Mouse (Mus musculus) heart, adult 2 months (tissue): ENCODE measurements around the gene Ddx46. TPM values are rescaled to one million over a fixed set of nuclear protein-coding genes. Genes with fewer than 3 reads are reported as not detected.
"Not testable (repeated sequence)": the region's sequence is repeated elsewhere in the genome, so short reads cannot be mapped to it uniquely, and the experiment has no call there.

Experiments used
- DNase-seq, 2 experiments: peaks; one replicate each; pipeline ENCODE4 v3.0.0; 2021
- H3K27ac ChIP-seq: fragments of 200-600 bp; 2 replicates; pipeline ENCODE4 v1.8.1; 2022
- H3K27me3 ChIP-seq: fragments of 200-500 bp; 2 replicates; pipeline ENCODE4 v1.6.1; 2012; ENCODE audit warnings: mild to moderate bottlenecking, low read length, inconsistent platforms, mixed read lengths; ENCODE audit not compliant: control insufficient read depth, insufficient read depth
- H3K36me3 ChIP-seq: fragments of 200-500 bp; 2 replicates; pipeline ENCODE4 v1.6.1; 2012; ENCODE audit warnings: low read length, inconsistent platforms; ENCODE audit not compliant: control insufficient read depth, insufficient read depth
- H3K4me1 ChIP-seq: fragments of 200-500 bp; 2 replicates; pipeline ENCODE4 v1.6.1; 2011; ENCODE audit warnings: low read length; ENCODE audit not compliant: control insufficient read depth, insufficient read depth
- H3K4me3 ChIP-seq: fragments of 200-600 bp; 2 replicates; pipeline ENCODE4 v1.8.1; 2022
- H3K79me2 ChIP-seq: fragments of 200-500 bp; replicated peaks from 2 replicates; pipeline ENCODE4 v1.6.1; 2012; ENCODE audit warnings: mild to moderate bottlenecking, inconsistent platforms, low read length, moderate library complexity, mixed read lengths; ENCODE audit not compliant: control insufficient read depth, insufficient read depth
- H3K9ac ChIP-seq: fragments of 200-500 bp; 2 replicates; pipeline ENCODE4 v1.6.1; 2012; ENCODE audit warnings: low read depth, mild to moderate bottlenecking, control low read depth, inconsistent platforms, low read length, mixed read lengths
- CTCF ChIP-seq: fragments of 200-600 bp; IDR thresholded peaks from 2 replicates; pipeline ENCODE4 v1.8.1; 2022; ENCODE audit warnings: antibody characterized with exemption, mild to moderate bottlenecking, moderate library complexity
- EP300 ChIP-seq: fragments of 200-500 bp; IDR thresholded peaks from 2 replicates; pipeline ENCODE4 v1.6.1; 2011; ENCODE audit warnings: low read depth, low read length, control low read depth; ENCODE audit not compliant: insufficient read depth
- POLR2A ChIP-seq: fragments of 200-500 bp; IDR thresholded peaks from 2 replicates; pipeline ENCODE4 v1.6.1; 2011; ENCODE audit warnings: mild to moderate bottlenecking, low read depth, low read length, control low read depth; ENCODE audit not compliant: insufficient read depth
- WGBS: fragments of 180-500 bp; shearing (Covaris S2); methylation state at CpG from one replicate; pipeline ENCODE4 v1.1.7; 2018; 5-methylcytosine and 5-hydroxymethylcytosine counted together
- intact Hi-C: fragments of 180-260 bp; cut with DNase I; formaldehyde crosslinking; loops from one replicate; pipeline ENCODE4 v1.15.1; 2025
- polyA plus RNA-seq: library from polyadenylated mRNA; depleted of rRNA; stranded (reverse); fragments of >200 nt; gene quantifications from 2 replicates; pipeline ENCODE4 v1.2.3, GENCODE M21; 2012
- total RNA-seq, 2 experiments: library from RNA; stranded (reverse); gene quantifications; 2 replicates each; pipeline ENCODE4 v1.2.3; 2021

Gene Ddx46
- total and polyA plus RNA-seq, 3 experiments: 7.9 to 21.1 (median 20.8) TPM

DNA sequence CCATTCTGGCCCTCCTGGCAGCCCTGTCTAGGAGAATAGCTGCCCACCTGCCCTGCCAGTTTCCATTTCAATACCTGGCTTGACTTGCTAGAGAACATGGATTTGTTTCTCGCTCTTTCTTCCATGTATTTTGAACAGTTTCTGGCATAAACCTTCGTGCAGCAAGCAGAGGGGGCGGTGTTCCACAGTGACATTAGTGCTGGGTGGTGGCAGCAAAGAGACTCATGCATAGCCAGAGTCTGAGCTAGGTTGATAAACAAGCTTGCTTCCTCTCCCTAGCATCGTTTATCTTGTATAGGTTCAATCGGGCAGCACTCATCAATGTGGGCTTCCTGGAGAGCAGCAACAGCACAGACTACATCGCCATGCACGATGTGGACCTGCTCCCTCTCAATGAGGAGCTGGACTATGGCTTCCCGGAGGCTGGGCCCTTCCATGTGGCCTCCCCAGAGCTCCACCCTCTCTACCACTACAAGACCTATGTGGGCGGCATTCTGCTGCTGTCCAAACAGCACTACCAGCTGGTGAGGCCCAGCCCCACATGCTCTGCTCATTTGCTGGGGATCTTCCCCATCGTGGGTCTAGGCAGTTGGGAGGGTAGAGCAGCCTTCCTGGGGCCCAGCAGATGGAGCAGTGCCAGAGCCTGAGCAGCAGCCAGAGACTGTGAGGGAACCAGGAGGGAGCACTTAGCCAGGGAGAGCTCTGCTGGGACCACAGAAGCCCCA, 27.8 kb upstream of the Ddx46 start:
- DNase-seq: no peak
- H3K9ac ChIP-seq: no peak overlapping the region
- no peaks in the 10 kb centered on the region for H3K27me3 ChIP-seq
- H3K36me3 ChIP-seq: no peaks in the 10 kb centered on the region
- H3K4me3 ChIP-seq: no peak overlapping the region
- H3K27ac ChIP-seq: no peak overlapping the region
- intact Hi-C loops: no loop called here
- TF ChIP-seq CTCF (no peak), EP300 (no peak), POLR2A (no peak)
- H3K4me1 ChIP-seq: peaks cover 2% of the 10 kb centered on the region; the same call in 1 of the 2 replicates
- WGBS: 81% methylated on average over 10 of the region's 10 CpGs
- H3K79me2 ChIP-seq: no peaks in the 10 kb centered on the region

DNA sequence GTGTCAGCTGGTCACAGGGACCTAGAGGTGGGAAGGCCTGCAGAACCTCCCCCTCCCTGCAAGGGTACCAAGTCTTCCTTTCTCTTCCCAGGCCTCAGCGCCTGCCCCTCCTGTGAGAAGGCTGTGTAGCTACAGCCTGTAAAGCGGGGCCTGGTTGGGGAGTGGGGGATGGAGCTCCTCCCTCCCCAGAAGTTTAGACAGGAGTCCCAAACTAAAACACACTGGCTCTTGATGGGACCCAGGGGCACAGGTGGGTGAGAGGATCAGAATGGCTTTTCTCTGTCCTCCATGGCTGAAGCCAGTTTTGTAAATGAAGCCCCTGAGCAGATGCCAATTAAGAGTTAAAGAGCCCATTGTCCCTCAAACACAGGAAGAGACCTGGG, 27.2 kb upstream of the Ddx46 start:
- no peak overlapping the region for H3K27ac ChIP-seq
- WGBS: 91% methylated on average over 2 of the region's 2 CpGs
- TF ChIP-seq EP300: no peak
- TF ChIP-seq CTCF: no peak
- TF ChIP-seq POLR2A: no peak

DNA sequence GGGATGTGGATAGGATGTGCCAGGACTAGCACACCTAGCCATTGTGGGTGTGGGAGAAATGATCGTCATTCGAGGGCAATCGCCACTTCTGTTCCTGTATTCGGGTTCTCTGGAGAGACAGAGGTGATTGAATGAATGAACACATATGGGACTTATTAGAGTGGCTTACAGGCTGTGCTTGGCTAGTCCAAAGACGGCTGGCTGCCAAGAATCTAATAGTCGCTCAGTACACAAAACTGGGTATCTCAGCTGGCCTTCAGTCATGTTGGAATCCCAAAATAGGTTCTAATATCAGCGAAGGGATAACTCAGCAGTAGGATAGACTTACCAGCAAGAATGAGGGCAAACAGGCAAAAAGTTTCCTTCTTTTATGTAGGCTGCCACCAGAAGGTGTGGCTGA, 22.8 kb upstream of the Ddx46 start:
- TF ChIP-seq EP300 (no peak), CTCF (no peak), POLR2A (no peak)
- Histone ChIP-seq H3K79me2 (no peaks in the 10 kb centered on the region), H3K36me3 (no peaks in the 10 kb centered on the region), H3K27me3 (no peaks in the 10 kb centered on the region), H3K4me1 (peaks cover 2% of the 10 kb centered on the region; the same call in 1 of the 2 replicates), H3K4me3 (no peak overlapping the region), H3K27ac (no peak overlapping the region), H3K9ac (no peak overlapping the region)
- no peak for DNase-seq
- intact Hi-C loops: no loop called here
- 63% methylated on average over 7 of the region's 7 CpGs for WGBS

More for the DNA sequence above, 27.2 kb upstream of the Ddx46 start:
- no peak for DNase-seq
- Histone ChIP-seq H3K4me3 (no peak overlapping the region), H3K27me3 (no peaks in the 10 kb centered on the region), H3K36me3 (no peaks in the 10 kb centered on the region), H3K79me2 (no peaks in the 10 kb centered on the region), H3K9ac (no peak overlapping the region), H3K4me1 (peaks cover 2% of the 10 kb centered on the region; the same call in 1 of the 2 replicates)
- intact Hi-C loops: no loop called here

DNA sequence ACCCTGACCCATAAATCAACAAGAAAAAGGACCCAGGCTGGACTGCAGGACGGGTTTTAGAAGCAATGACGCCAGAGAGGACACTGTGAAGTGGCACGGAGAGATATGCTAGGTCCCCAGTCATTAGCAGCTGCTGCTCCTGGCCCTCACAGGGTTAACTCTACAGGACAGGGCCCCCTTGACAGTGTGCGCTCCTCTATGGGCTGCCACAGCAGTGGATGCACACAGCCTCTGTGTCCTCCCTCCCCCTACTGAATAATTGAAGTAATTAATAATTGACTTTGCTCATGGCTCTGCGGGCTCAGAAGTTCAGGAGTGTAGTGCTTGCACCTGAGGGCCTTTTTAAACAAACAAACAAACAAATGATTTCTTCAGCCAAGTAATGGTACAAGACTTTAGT, 21.4 kb upstream of the Ddx46 start:
- Histone ChIP-seq H3K36me3 (no peaks in the 10 kb centered on the region), H3K27me3 (no peaks in the 10 kb centered on the region), H3K4me1 (peaks cover 2% of the 10 kb centered on the region; the same call in 1 of the 2 replicates), H3K9ac (no peak overlapping the region), H3K79me2 (no peaks in the 10 kb centered on the region), H3K4me3 (no peak overlapping the region), H3K27ac (no peak overlapping the region)
- WGBS: 54% methylated on average over 5 of the region's 5 CpGs
- TF ChIP-seq CTCF (no peak), POLR2A (no peak), EP300 (no peak)
- intact Hi-C loops: no loop called here
- no peak for DNase-seq

DNA sequence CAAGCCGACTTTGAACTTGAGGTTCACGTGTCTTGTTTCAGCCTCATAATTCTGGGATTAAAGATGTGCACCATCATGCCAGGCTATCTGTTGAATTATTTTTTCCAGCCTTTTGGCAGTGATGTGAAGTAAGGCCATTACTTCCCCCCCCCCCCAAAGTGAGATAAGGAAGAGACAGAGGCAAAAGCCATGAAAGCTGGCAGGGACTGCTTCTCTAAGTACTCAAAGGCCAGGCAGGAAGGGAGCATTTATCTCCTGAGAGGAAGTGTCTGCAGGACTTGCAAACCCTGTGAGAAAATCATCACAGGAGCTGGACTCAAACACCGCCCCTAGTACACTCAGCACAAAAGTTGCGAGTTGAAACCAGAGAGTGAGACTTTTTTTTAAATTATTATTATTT, 15.5 kb upstream of the Ddx46 start:
- TF ChIP-seq EP300 (no peak), POLR2A (no peak), CTCF (no peak)
- peaks cover 3% of the 10 kb centered on the region for H3K36me3 ChIP-seq
- H3K27me3 ChIP-seq: no peaks in the 10 kb centered on the region
- no peak overlapping the region for H3K9ac ChIP-seq
- peaks cover 1% of the 10 kb centered on the region; the same call in 1 of the 2 replicates for H3K79me2 ChIP-seq
- no peak overlapping the region for H3K4me3 ChIP-seq
- no peaks in the 10 kb centered on the region for H3K4me1 ChIP-seq
- 41% methylated on average over 4 of the region's 4 CpGs for WGBS
- intact Hi-C loops: no loop called here
- DNase-seq: no peak
- H3K27ac ChIP-seq: no peak overlapping the region

DNA sequence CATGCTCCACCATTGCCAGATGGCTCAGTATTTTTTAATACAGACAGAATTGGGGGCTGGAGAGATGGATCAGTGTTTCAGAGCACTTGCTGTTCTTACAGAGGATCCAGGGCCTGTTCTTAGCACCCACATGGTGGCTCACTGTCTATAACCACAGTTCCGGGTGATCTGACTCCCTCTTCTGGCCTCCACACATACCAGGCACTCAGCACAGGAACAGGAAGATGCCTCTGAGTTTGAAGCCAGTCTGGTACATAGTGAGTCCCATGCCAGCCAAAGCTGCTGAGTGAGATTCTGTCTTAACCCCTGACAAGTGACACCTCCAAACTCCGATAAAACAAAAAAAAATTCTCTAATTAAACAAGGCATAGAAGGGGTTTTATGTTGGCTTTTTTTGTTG, 14.6 kb upstream of the Ddx46 start:
- Histone ChIP-seq H3K4me1 (no peaks in the 10 kb centered on the region), H3K27me3 (no peaks in the 10 kb centered on the region), H3K27ac (no peak overlapping the region), H3K79me2 (peaks cover 3% of the 10 kb centered on the region), H3K36me3 (peaks cover 4% of the 10 kb centered on the region), H3K4me3 (no peak overlapping the region), H3K9ac (no peak overlapping the region)
- 77% methylated on average over 2 of the region's 2 CpGs for WGBS
- TF ChIP-seq CTCF: no peak
- no peak for TF ChIP-seq EP300
- no peak for TF ChIP-seq POLR2A
- intact Hi-C loops: no loop called here
- DNase-seq: no peak

DNA sequence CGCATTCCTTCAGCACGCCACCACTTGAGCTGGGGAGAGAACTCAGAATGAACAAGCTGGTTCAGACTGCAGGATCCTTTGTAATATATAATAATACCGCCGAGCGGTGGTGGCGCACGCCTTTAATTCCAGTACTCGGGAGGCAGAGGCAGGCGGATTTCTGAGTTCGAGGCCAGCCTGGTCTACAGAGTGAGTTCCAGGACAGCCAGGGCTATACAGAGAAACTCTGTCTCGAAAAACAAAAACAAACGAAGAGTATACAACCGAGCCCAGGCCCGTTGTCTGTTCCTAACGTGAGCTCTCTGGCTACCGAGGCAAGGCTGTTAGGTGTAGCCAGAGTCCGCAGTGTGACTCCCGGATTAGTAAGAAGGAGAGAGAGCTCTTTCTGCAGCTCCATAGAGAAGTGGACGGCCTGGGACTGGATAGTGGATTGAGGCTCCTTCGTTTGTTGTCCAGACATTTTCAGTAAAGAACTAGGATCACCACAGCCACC, 12.6 kb upstream of the Ddx46 start:
- peak overlapping the region; percentile 90 for H3K9ac ChIP-seq
- not testable (repeated sequence) for H3K79me2 ChIP-seq, DNase-seq, H3K36me3 ChIP-seq, H3K4me1 ChIP-seq, H3K27me3 ChIP-seq
- peak overlapping the region; percentile 89 for H3K27ac ChIP-seq
- 13% methylated on average over 20 of the region's 20 CpGs for WGBS
- intact Hi-C loops: loop anchor here (2.0 kb wide), 2 partner anchors 21 to 51 kb away; partner anchors contain the start of gene Fam193b
- peak overlapping the region; percentile 78 for H3K4me3 ChIP-seq
